ENCODE assay signal across 29 mouse cellular contexts in genomic region chr2:42968741-42969140, GRCm38 (mm10).
A peak's percentile ranks its signal among the peaks of the same experiment; 100 is the strongest.
DNase-seq lines count a peak whose midpoint lies in the region; ATAC-seq lines count a peak whose summit lies in the region.
"Had no signal": no experiment of that assay in that cellular context is flagged by ENCODE, and none has a peak within 500 bp of the region (broad histone marks: within the 10 kb centered on the region; RNA-seq: fewer than 3 reads in every experiment).

No protein-coding gene starts in this region.

- no peaks in the 10 kb centered on the region for H3K27me3 ChIP-seq in hindbrain, embryonic 11.5 days (ENCODE audit: control insufficient read depth, insufficient read depth, low read length)
- H3K27me3 ChIP-seq in hindbrain, embryonic 16.5 days (replicated peaks; ENCODE audit: control insufficient read depth, insufficient read depth, low read length) = no peaks in the 10 kb centered on the region
- H3K27me3 ChIP-seq: CH12.LX; embryonic facial prominence, embryonic 12.5 days; heart, embryonic 15.5 days; neural tube, embryonic 13.5 days; Patski had no signal

- H3K36me3 ChIP-seq in hindbrain, embryonic 11.5 days (ENCODE audit: control insufficient read depth, insufficient read depth, low read length) = no peaks in the 10 kb centered on the region
- no peaks in the 10 kb centered on the region for H3K36me3 ChIP-seq in hindbrain, embryonic 16.5 days (ENCODE audit: control insufficient read depth, insufficient read depth, low read length)
- H3K36me3 ChIP-seq: embryonic facial prominence, embryonic 12.5 days; G1E; heart, embryonic 15.5 days; limb, embryonic 10.5 days; neural tube, embryonic 13.5 days had no signal

- DNase-seq in hindbrain, embryonic 11.5 days (ENCODE audit: low spot score) = no peak
- peak; percentile 20 to 35 for DNase-seq in right cerebral cortex, adult 2 months (ENCODE audit: low spot score in 2 of 2)
- DNase-seq in right cerebral cortex, postnatal 14 days = no peak
- DNase-seq in layer of hippocampus, adult 9-11 months = peak; percentile 82
- DNase-seq in kidney, adult 9 months = no peak
- DNase-seq in cerebellum, adult 9-10 months = no peak
- DNase-seq: adrenal gland, postnatal 36 days; B cell, adult 2 months; cerebellum, adult 11 months; cerebellum, postnatal 25 days; gastrocnemius, postnatal 36 days; heart, postnatal 36 days; kidney, adult 2 months; kidney, postnatal 10 days; liver; lung, postnatal 4 days; thymus, adult 18-20 months; thymus, postnatal 4 days had no signal

- no peaks in the 10 kb centered on the region for H3K9me3 ChIP-seq in hindbrain, embryonic 11.5 days (ENCODE audit: control insufficient read depth, low read length)
- no peaks in the 10 kb centered on the region for H3K9me3 ChIP-seq in hindbrain, embryonic 16.5 days (ENCODE audit: control insufficient read depth, low read length)
- H3K9me3 ChIP-seq: embryonic facial prominence, embryonic 12.5 days; G1E; heart, embryonic 15.5 days; limb, embryonic 10.5 days; neural tube, embryonic 13.5 days had no signal

- no peak overlapping the region for H3K4me3 ChIP-seq in hindbrain, embryonic 11.5 days (ENCODE audit: low read depth, low read length)
- H3K4me3 ChIP-seq in hindbrain, embryonic 16.5 days (ENCODE audit: low read length) = no peak overlapping the region
- H3K4me3 ChIP-seq: embryonic facial prominence, embryonic 12.5 days; heart, embryonic 15.5 days; limb, embryonic 10.5 days; myocyte; neural tube, embryonic 13.5 days had no signal

- WGBS in hindbrain, embryonic 11.5 days = 80% methylated on average over 2 of the region's 2 CpGs
- WGBS in hindbrain, embryonic 16.5 days = 91% methylated on average over 2 of the region's 2 CpGs

- no peaks in the 10 kb centered on the region for H3K4me1 ChIP-seq in hindbrain, embryonic 11.5 days (replicated peaks; ENCODE audit: control insufficient read depth, insufficient read depth, low read length)
- no peaks in the 10 kb centered on the region for H3K4me1 ChIP-seq in hindbrain, embryonic 16.5 days (ENCODE audit: control insufficient read depth, insufficient read depth, low read depth, low read length)
- H3K4me1 ChIP-seq: embryonic facial prominence, embryonic 12.5 days; heart, embryonic 15.5 days; limb, embryonic 10.5 days; neural tube, embryonic 13.5 days had no signal

- H3K27ac ChIP-seq in hindbrain, embryonic 11.5 days (ENCODE audit: low read depth, low read length) = no peak overlapping the region
- no peak overlapping the region for H3K27ac ChIP-seq in hindbrain, embryonic 16.5 days (ENCODE audit: low read depth, low read length)
- H3K27ac ChIP-seq: embryonic facial prominence, embryonic 12.5 days; heart, embryonic 15.5 days; hindbrain, embryonic 14.5 days; limb, embryonic 10.5 days; neural tube, embryonic 13.5 days had no signal

- H3K9ac ChIP-seq in hindbrain, embryonic 11.5 days (ENCODE audit: low read depth, low read length) = no peak overlapping the region
- H3K9ac ChIP-seq in hindbrain, embryonic 16.5 days (ENCODE audit: low read depth, low read length) = no peak overlapping the region
- H3K9ac ChIP-seq: embryonic facial prominence, embryonic 12.5 days; heart, embryonic 15.5 days; hindbrain, embryonic 14.5 days; neural tube, embryonic 13.5 days had no signal

- H3K4me2 ChIP-seq in hindbrain, embryonic 11.5 days (replicated peaks; ENCODE audit: low read depth, low read length) = no peak overlapping the region
- H3K4me2 ChIP-seq in hindbrain, embryonic 16.5 days (ENCODE audit: low read length) = no peak overlapping the region
- H3K4me2 ChIP-seq: embryonic facial prominence, embryonic 12.5 days; heart, embryonic 15.5 days; hindbrain, embryonic 14.5 days; neural tube, embryonic 13.5 days had no signal

- ATAC-seq in hindbrain, embryonic 11.5 days (ENCODE audit: low FRiP score) = 0 out of 2 replicates have a peak, but pooled peaks have one; percentile 43
- ATAC-seq in hindbrain, embryonic 16.5 days = no peak
- ATAC-seq: midbrain, embryonic 16.5 days; Patski had no signal

Comparison
In these comparisons a context has a peak if more than half of its experiments do, and no peak if none do; other contexts are left out.
1. DNase-seq: peak in right cerebral cortex, adult 2 months (2 of 2) and layer of hippocampus, adult 9-11 months (single experiment); none in hindbrain, embryonic 11.5 days (single experiment), right cerebral cortex, postnatal 14 days (single experiment), kidney, adult 9 months (single experiment) and cerebellum, adult 9-10 months (single experiment).